Mouse (Mus musculus): ENCODE data around the gene Dennd1a.

Dennd1a gene

DNA sequence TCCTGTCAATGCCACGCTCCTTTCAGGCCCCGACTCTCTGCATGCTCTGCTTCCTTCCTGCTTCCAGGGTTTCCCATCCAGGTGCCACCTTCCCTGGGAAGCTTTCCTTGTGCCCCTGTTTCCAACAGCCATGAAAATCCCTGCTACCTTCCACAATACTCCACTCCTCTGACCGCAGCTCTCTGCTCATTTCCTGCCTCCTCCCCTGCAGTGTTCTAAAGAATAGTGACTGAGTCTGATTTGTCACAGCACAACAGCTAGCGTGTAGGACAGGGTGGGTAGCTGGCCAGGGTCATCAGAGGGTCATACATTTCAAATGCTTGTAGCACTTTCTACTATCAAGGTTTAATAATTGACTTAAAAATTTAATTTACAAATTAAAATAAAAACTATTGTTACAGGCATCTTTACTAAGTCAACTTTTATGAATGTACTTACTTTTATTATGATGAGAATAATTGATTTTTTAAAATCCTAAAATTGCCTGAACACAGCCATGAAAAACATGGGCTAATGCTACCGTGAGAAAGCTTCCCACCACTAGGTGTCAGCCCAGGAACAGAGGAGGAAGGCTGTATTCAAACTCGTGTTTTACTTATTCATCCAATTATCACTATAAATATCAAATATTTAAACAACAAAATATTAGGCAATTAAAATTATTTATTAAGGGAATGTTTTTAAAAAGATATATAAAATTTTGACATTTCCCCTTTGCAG, 361.6 kb downstream of the Dennd1a start:
- ATAC-seq (ENCODE audit: insufficient number of reproducible peaks, low FRiP score, low TSS enrichment) = no peak

DNA sequence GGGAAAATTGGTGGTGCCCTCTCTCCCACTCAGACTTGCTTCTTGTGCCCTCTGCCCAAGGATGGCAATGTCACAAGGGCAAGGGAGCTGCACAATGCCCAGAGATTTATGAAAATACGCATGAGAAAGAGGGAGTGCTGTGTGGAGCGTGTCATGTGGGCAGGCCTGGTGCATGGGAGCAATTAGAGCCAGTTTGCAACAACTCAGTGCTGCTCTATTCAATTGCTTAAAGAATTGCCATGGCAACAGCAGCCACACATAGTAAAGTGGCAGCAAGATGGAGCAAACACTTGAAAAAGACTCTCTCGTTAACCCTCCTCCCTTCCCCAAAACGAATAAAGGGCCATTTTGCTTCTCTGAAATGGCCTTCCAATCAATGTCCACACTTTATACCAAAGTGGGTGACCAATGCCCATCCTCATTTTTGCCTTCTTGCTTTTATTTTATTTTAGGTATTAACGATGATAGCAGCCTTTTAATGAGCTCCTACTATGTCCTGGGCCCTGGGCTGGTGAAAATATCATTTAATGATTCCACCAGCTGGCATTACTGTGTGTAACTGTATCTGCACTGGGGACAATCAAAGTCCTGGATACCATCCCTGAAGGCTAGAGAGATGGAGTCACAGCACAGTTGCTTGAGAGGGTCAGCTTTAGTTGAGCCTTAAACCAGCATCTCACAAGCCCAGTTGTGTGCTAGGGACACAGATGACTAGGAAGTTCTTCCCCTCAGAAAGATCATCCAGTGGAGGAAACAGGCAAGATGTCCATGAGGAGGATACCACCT, 378.3 kb downstream of the Dennd1a start:
- no peak for ATAC-seq (ENCODE audit: insufficient number of reproducible peaks, low FRiP score, low TSS enrichment)

DNA sequence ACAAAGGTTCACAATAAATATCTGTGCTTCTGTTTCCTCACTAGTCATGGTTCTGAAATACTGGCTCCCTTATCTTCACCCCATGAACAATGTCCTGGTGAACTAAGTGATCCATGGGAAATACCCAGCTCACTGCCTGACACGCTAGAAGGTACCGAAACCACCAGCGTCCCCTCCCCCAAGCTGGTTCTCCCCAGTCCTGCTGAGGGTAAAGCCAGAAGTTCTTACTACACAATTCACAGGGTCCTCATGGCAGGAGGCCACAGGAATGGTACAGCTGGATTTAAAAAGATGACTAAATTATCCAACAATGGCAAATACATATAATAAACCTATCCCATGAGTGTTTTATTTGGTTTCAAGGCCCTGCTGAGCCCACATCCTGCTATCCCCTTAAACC, 378.9 kb downstream of the Dennd1a start:
- ATAC-seq (ENCODE audit: insufficient number of reproducible peaks, low FRiP score, low TSS enrichment) = no peak

DNA sequence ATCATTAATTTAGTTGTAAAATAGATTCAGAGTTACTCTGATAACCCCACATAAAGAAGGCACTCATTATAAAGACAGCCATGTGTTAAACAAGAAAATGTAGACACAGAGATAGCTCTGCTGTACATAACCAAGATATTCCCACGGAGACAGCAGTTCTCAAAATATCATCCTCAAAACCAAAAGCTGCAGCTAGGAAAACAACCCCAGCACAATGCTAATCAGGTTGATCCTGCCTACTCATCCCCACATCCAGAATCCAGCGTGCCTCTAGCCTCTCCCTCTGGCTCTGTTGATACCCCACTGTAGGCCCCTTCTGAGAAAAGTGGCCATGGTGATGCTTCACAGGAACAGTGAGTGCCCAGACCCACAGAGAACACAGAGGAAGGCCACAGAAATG, 380.9 kb downstream of the Dennd1a start:
- no peak for ATAC-seq (ENCODE audit: insufficient number of reproducible peaks, low FRiP score, low TSS enrichment)

DNA sequence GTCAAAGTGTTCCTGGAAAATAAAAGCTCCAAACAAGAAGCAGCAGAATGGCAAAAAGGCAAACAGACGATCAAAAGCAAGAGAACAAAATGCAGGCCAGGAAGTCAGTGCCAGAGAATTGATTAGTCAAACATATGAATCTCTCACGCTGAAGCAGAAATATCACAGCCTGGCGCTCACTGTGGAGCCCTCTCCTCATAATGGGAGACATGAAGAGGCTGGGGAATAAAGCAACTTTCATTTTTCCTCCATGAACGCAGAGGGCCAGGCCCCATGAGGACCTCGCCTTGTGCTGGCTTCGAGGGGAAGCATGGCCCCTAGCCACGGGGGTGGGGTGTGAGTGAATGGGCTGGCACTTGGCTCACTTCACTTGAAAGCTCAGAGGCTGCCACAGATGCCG, 383.9 kb downstream of the Dennd1a start:
- ATAC-seq (ENCODE audit: insufficient number of reproducible peaks, low FRiP score, low TSS enrichment) = no peak

DNA sequence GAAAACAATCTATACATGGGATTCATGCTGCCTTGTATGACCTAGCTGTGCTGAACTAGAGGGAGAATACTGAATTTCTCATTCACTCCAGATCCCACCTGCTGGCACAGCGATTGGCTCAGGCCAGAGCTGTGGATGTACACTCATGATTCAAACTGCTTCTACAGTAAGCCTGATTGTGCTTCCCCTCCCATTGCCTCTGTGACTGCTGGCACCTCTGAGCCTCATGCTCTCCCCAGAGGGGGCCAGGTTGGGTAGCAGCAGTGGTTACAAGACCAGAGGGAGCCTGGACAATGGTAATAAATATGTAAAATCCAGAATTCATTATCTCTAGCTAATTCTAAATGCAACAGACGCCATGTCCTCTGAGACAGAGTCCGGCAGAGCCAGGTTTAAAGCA, 404.0 kb downstream of the Dennd1a start:
- no peak for ATAC-seq (ENCODE audit: insufficient number of reproducible peaks, low FRiP score, low TSS enrichment)

DNA sequence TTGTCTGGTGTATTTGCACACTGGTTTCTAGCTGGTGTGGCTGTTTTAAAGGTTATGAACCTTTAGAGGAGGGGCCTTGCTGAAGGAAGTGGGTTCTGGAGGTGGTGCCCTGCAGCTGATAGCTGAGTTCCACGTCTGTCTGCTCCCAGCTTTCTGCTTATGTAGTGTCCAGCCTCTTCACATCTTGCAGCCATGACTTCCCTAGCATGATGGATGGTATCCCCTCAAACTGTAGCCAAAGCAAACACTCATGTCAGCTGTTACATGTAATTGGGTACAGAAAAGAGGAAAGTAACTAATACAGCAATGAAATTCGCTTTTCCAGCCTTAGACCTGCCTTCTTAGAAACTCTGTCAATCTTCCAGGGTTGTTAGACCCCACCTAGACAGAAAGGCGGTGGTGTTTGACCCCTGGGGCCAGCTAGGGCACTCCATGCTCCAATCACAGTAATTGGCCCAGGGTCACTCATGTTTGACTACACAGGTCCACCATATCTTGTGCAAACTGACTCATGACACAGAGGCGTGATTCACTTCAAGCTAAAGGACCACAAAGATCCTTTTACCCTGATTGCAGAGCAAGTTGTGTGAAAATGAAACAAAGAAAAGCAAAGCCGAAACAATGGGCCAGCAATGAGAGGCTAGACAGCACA, 405.8 kb downstream of the Dennd1a start:
- ATAC-seq (ENCODE audit: insufficient number of reproducible peaks, low FRiP score, low TSS enrichment) = no peak

DNA sequence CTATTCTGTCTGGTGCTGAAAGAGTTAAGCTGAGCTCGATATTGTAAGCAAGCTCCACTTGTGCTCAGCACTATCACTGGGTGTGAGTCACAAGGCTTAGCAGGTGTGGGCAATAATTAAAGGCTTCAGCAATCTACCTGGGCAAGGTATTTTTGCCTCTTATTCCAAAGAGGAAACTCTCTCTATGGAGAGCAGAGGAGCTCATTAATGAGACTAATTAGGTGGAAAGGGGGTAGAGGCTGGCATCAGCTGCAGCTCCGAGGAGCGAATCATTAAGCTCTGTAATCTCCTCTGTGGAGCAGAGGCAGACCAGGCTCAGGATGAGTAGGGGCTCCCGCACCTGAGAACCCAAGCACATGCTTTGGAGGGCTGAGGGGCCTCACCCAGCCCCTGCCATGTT, 407.5 kb downstream of the Dennd1a start:
- ATAC-seq (ENCODE audit: insufficient number of reproducible peaks, low FRiP score, low TSS enrichment) = no peak

DNA sequence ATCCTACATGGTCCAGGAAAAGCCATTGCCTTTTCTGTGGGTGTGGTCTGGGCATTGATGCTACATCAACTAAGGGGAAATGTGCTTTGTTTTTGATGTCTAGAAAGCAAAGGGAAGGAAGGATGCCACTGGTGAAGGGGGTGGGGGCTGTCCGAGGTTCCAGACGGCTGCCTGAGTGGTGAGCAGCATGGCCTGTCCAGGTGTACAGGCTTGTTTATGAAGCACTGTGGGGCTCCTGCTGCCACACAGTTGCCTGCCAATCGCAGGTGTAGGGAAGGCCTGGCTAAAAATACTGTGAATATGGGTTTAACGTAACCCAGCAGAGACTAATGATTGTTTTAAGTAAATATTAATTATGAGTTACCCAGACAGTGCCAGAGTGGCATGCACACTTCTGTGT, 414.4 kb downstream of the Dennd1a start:
- ATAC-seq (ENCODE audit: insufficient number of reproducible peaks, low FRiP score, low TSS enrichment) = no peak

DNA sequence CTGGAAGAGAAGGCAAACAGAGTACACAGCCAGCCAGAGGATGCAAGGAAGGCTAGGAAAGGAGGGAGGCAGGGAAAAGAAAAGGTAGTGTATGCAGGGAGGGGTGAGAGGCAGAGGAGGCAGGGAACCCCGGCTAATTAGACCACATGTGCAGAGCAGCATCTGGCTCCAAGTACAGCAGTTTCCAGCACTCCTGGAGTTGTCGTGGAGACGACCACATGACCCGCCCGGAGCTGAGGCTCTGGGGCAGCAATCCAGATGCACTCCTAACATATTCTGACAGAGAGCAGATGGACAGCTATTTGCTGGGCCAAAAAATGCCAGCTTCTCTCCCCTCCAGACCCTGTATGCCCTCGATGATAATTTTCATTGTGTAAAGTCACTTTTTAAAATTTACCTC, 417.6 kb downstream of the Dennd1a start:
- no peak for ATAC-seq (ENCODE audit: insufficient number of reproducible peaks, low FRiP score, low TSS enrichment)

DNA sequence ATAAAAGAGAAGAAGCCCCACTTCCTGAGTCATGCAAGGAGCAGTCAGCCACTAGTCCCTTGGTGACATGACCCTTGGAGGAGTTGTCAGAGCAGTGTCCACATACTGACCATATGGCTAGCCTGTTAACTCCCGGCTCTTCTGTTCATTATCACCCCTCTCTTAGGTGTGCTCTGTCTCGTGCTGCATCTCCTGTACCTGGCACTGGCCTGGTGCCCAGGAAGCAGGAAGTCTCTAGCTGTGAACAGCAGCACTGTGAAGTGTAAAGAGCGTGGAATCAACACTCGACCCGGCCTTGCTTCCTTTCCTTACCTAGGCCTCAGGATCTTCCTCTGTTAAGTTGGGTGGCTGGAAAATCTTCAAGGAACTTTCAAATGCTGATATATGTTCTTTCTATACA, 419.8 kb downstream of the Dennd1a start:
- no peak for ATAC-seq (ENCODE audit: insufficient number of reproducible peaks, low FRiP score, low TSS enrichment)

DNA sequence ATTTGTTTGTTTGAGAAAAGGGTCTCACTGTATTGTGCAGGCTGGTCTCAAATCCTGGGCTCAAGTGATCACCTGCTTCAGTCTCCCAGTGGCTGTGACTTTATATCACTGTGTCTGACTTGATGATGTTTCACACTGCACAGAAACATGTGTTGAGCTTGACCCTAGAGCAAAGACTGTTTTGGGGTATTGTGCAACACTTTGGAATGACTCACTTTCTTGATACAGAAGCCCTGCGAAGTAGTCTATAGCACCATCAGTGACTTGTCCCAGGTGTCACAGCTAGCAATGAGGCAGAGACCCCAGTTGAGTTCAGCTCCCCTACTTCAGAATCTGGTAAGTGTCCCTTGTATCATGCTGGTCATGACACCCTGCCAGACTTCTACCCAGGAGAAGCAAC, 429.7 kb downstream of the Dennd1a start:
- ATAC-seq (ENCODE audit: insufficient number of reproducible peaks, low FRiP score, low TSS enrichment) = no peak

DNA sequence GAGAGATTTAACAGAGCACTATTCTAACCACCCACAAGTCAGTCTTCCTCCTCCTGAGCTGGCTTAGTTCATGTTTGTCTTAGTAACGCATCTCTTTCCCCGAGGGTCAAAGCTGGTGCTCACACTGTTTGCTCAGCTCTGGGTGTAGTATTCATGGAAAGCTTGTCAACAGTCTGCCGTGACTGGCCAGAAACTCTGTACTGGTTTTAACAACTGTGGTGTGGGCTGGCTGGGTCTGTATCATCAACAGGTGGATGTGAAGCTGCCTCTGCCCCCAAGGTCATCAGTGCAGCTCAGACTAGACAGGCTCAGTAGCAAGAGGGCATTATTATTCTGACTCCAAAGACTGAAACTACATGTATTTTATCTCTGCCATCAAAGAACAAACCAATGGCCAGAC, 430.2 kb downstream of the Dennd1a start:
- ATAC-seq (ENCODE audit: insufficient number of reproducible peaks, low FRiP score, low TSS enrichment) = no peak

DNA sequence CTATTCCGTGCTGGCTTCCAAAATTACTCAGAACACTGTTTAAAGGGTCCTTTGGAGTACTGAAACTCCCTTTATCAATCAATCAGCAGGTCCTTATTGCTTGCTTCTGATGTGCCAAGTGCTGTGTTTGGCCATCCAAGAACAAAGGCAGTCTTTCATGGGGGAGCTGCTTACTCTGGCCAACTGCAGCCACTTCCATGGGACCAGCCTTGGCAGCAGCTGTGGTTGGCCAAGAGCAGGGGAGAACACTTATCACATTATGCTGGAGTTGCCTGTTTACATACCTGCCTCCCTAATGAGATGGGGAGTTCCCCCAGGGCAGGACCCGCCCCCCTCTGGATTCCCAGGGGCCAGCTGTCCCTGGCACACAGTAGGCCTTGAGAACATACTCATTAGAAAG, 432.0 kb downstream of the Dennd1a start:
- ATAC-seq (ENCODE audit: insufficient number of reproducible peaks, low FRiP score, low TSS enrichment) = no peak

DNA sequence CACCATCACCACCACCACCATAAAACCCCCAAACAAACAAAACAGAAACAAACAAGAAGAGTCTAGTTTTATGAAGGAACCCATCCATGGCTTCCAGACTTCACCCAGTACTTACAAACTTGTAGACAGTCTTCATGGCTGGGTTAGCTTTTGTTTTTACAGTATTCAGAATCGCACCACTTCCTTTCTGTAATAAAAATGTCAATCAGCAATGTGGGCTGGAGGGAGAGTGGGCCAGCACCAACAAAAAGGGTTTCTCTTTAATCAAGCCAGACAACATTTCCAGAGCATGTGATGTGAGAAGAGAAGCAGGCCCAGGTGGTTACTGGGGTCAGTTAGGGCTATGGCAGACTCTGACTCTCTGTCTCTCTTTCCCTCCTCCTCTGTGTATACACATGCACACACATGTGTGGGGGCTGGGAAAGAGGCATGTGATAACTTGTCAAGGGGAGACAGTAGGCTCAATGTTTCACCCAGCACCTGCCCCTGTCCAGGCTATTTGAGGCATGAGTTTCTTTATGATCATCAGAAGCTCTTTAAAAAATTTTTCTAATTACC, 433.2 kb downstream of the Dennd1a start:
- ATAC-seq (ENCODE audit: insufficient number of reproducible peaks, low FRiP score, low TSS enrichment) = no peak

DNA sequence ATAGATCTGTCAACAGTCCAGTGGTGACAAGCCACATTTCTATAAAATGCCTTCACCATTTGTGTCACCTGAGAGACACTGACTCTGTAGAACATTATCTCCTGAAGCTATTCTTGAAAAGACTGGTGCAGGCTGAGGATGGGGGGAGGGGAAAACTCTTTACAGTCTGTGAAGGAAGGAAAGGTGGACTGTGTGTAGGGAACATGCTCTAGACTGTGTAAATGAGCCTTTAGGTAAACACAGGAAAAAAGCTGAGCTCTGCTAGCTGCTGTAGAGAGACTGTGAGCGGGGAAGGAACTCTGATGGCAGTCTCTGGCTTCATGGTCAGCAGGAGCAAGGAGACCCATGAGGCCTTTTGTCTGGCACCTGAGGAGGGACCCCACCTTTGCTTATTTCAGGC, 436.6 kb downstream of the Dennd1a start:
- ATAC-seq (ENCODE audit: insufficient number of reproducible peaks, low FRiP score, low TSS enrichment) = no peak

DNA sequence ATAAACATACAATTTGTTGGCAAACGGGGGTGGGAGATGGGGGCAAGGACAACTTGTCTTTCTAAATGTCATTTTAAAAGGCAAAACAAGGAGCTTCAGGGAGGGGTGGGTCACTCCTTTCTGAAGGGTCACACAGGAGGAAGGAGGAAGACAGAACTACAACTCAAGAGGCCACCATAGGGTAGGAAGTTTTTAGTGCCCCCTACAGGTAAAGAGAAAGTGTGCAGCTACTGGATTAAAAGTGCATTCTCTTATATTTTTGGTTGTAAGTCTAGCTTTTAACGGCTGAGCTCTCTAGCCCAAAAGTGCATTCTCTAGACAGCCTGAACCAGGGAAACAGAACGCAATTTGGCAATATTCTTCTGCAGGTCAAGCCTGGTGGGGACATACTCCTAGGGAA, 437.8 kb downstream of the Dennd1a start:
- no peak for ATAC-seq (ENCODE audit: insufficient number of reproducible peaks, low FRiP score, low TSS enrichment)

DNA sequence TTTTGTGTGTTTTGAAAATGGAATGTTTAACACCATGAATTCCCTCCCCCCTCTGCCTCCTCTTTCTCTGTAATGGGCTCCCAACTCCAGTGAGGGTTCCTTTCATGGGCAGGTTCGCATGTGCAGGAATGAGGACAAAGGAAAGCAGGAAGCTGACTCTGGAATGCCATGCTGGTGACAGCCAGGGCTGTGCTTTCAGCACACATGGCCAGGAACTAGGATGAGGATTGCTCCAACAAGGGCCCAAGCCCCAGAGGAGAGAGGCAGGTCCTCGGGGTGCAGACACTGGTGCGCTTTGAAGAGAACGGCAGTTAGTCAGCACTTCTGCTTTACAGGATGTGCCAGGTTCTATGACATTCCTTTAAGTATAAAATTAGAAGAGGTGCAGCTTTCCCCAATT, 444.5 kb downstream of the Dennd1a start:
- no peak for ATAC-seq (ENCODE audit: insufficient number of reproducible peaks, low FRiP score, low TSS enrichment)

DNA sequence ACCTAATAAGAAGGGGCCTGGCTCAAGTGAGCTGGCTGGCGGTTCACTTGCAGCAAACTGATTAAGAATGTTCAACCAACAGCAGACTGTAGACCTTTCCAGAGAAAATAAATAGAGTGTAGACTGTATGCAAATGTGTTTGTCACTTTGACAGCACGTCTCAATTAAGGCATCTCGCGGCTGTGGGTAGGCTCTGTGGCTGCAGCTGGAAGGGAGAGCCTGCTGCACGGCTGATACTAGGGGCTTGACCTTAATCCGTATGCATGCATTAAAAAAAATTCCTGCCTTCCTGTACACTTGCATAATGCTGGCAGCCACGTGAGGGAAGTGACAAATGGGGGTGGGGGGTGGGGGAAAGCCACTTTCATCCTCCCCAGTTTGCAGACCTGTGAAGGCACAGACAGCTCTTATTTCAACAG, 445.0 kb downstream of the Dennd1a start:
- no peak for ATAC-seq (ENCODE audit: insufficient number of reproducible peaks, low FRiP score, low TSS enrichment)

DNA sequence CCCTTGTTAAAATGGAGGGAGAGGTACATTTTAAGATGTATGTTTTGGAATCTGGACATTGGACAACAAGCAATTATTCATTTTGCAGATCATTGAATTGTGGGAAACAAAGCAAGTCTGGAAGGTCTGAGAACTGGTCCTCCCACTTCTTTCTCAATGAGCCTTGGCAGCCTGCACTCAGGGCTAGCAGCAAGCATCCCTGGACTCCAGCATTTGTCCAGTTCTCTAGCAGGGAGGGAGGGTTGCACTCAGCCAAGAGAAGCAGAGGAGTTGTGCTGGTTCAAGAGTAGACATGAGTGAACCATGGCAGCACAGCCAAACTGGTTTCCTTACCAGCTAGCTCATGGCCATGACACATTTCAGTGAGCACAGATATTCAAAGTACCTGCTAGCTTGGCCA, 447.3 kb downstream of the Dennd1a start:
- no peak for ATAC-seq (ENCODE audit: insufficient number of reproducible peaks, low FRiP score, low TSS enrichment)

All from cerebellum, adult (tissue).